Mouse (Mus musculus) urinary bladder, adult 2 months (tissue): ENCODE data around the gene Pitpnm2. TPM values are rescaled to one million over a fixed set of nuclear protein-coding genes. Genes with fewer than 3 reads are reported as not detected.

Experiments
- DNase-seq: peaks from one replicate; pipeline ENCODE4 v3.0.0; 2022; ENCODE audit warnings: low spot score
- polyA plus RNA-seq: library from polyadenylated mRNA; depleted of rRNA; stranded (reverse); fragments of >200 nt; gene quantifications from 2 replicates; pipeline ENCODE4 v1.2.3, GENCODE M21; 2012

Pitpnm2 gene
- polyA plus RNA-seq, 1 experiment = 23.0 TPM

- no peak for DNase-seq
Measured at GRCm38 (mm10) chr5:124093852-124094604, 155.5 kb downstream of the Pitpnm2 start.

- DNase-seq = peak; percentile 48
Measured at GRCm38 (mm10) chr5:124093120-124093794, 156.3 kb downstream of the Pitpnm2 start.

GRCm38 (mm10) chr5:124091951-124092406 is 157.6 kb downstream of the Pitpnm2 start:
- no peak for DNase-seq

- no peak for DNase-seq
Measured at GRCm38 (mm10) chr5:124089868-124090267, 159.7 kb downstream of the Pitpnm2 start.

GRCm38 (mm10) chr5:124086876-124087275 is 162.7 kb downstream of the Pitpnm2 start:
- no peak for DNase-seq

- DNase-seq = no peak
Measured at GRCm38 (mm10) chr5:124085513-124085912, 164.0 kb downstream of the Pitpnm2 start.

- peak; percentile 79 for DNase-seq
Measured at GRCm38 (mm10) chr5:124084588-124085173, 164.9 kb downstream of the Pitpnm2 start.

- DNase-seq = peak; percentile 63
Measured at GRCm38 (mm10) chr5:124083850-124084587, 165.5 kb downstream of the Pitpnm2 start.

- DNase-seq = no peak
Measured at GRCm38 (mm10) chr5:124082941-124083688, 166.4 kb downstream of the Pitpnm2 start.

GRCm38 (mm10) chr5:124082447-124082846 is 167.1 kb downstream of the Pitpnm2 start:
- DNase-seq = no peak

GRCm38 (mm10) chr5:124079880-124080279 is 169.7 kb downstream of the Pitpnm2 start:
- no peak for DNase-seq

- no peak for DNase-seq
Measured at GRCm38 (mm10) chr5:124078794-124079416, 170.7 kb downstream of the Pitpnm2 start.

GRCm38 (mm10) chr5:124077856-124078460 is 171.6 kb downstream of the Pitpnm2 start:
- DNase-seq = no peak

GRCm38 (mm10) chr5:124077241-124077640 is 172.3 kb downstream of the Pitpnm2 start:
- no peak for DNase-seq

GRCm38 (mm10) chr5:124076559-124076958 is 173.0 kb downstream of the Pitpnm2 start:
- no peak for DNase-seq

- no peak for DNase-seq
Measured at GRCm38 (mm10) chr5:124075716-124076115, 173.8 kb downstream of the Pitpnm2 start.

GRCm38 (mm10) chr5:124074845-124075307 is 174.7 kb downstream of the Pitpnm2 start:
- no peak for DNase-seq

- DNase-seq = no peak
Measured at GRCm38 (mm10) chr5:124073682-124074081, 175.9 kb downstream of the Pitpnm2 start.

GRCm38 (mm10) chr5:124069657-124070056 is 179.9 kb downstream of the Pitpnm2 start:
- DNase-seq = no peak
